Mouse (Mus musculus): ENCODE data around the gene Ube2n. TPM values are rescaled to one million over a fixed set of nuclear protein-coding genes. Genes with fewer than 3 reads are reported as not detected.

Ube2n gene
- polyA plus RNA-seq, 1 experiment, result 17.5 TPM

- TF ChIP-seq CTCF (IDR thresholded peaks at IDR 0.05; ENCODE audit: extremely low read depth, insufficient read length, insufficient replicate concordance, low read depth, low read length), result no peak
- TF ChIP-seq POLR2A (IDR thresholded peaks at IDR 0.05; ENCODE audit: low read depth, low read length), result no peak
- 31% methylated on average over 6 of the region's 6 CpGs for WGBS
- Histone ChIP-seq H3K36me3 (ENCODE audit: control insufficient read depth, insufficient read depth, low read length) (no peaks in the 10 kb centered on the region), H3K27me3 (ENCODE audit: control insufficient read depth, insufficient read depth, low read length) (no peaks in the 10 kb centered on the region), H3K4me1 (ENCODE audit: control insufficient read depth, insufficient read depth, insufficient read length, low read length) (0 out of 2 replicates have a peak, but pooled peaks cover 3% of the 10 kb centered on the region), H3K27ac (ENCODE audit: insufficient read depth, low read depth, low read length) (no peak overlapping the region), H3K4me3 (ENCODE audit: low read depth, low read length) (no peak overlapping the region)
Measured at GRCm38 (mm10) chr10:95525037-95525675, 10.2 kb downstream of the Ube2n start.

- TF ChIP-seq CTCF (IDR thresholded peaks at IDR 0.05; ENCODE audit: extremely low read depth, insufficient read length, insufficient replicate concordance, low read depth, low read length), result no peak
- no peak for TF ChIP-seq POLR2A (IDR thresholded peaks at IDR 0.05; ENCODE audit: low read depth, low read length)
- H3K36me3 ChIP-seq (ENCODE audit: control insufficient read depth, insufficient read depth, low read length), result no peaks in the 10 kb centered on the region
- no peak overlapping the region for H3K27ac ChIP-seq (ENCODE audit: insufficient read depth, low read depth, low read length)
- no peaks in the 10 kb centered on the region for H3K27me3 ChIP-seq (ENCODE audit: control insufficient read depth, insufficient read depth, low read length)
- WGBS, result 88% methylated on average over 5 of the region's 5 CpGs
- H3K4me1 ChIP-seq (ENCODE audit: control insufficient read depth, insufficient read depth, insufficient read length, low read length), result peaks cover 6% of the 10 kb centered on the region; the same call in 1 of the 2 replicates
- H3K4me3 ChIP-seq (ENCODE audit: low read depth, low read length), result no peak overlapping the region
Measured at GRCm38 (mm10) chr10:95525871-95526270, 10.9 kb downstream of the Ube2n start.

- TF ChIP-seq POLR2A (IDR thresholded peaks at IDR 0.05; ENCODE audit: low read depth, low read length) (no peak), CTCF (IDR thresholded peaks at IDR 0.05; ENCODE audit: extremely low read depth, insufficient read length, insufficient replicate concordance, low read depth, low read length) (no peak)
- H3K36me3 ChIP-seq (ENCODE audit: control insufficient read depth, insufficient read depth, low read length), result no peaks in the 10 kb centered on the region
- no peak overlapping the region for H3K27ac ChIP-seq (ENCODE audit: insufficient read depth, low read depth, low read length)
- peaks cover 6% of the 10 kb centered on the region; the same call in 1 of the 2 replicates for H3K4me1 ChIP-seq (ENCODE audit: control insufficient read depth, insufficient read depth, insufficient read length, low read length)
- WGBS, result 57% methylated on average over 5 of the region's 5 CpGs
- H3K27me3 ChIP-seq (ENCODE audit: control insufficient read depth, insufficient read depth, low read length), result no peaks in the 10 kb centered on the region
- no peak overlapping the region for H3K4me3 ChIP-seq (ENCODE audit: low read depth, low read length)
Measured at GRCm38 (mm10) chr10:95526495-95527122, 11.7 kb downstream of the Ube2n start.

GRCm38 (mm10) chr10:95530551-95531121 lies 15.7 kb downstream of the Ube2n start:
- peaks cover 10% of the 10 kb centered on the region; the same call in 1 of the 2 replicates for H3K4me1 ChIP-seq (ENCODE audit: control insufficient read depth, insufficient read depth, insufficient read length, low read length)
- TF ChIP-seq POLR2A (IDR thresholded peaks at IDR 0.05; ENCODE audit: low read depth, low read length), result no peak
- WGBS, result 63% methylated on average over 2 of the region's 2 CpGs
- no peak overlapping the region for H3K27ac ChIP-seq (ENCODE audit: insufficient read depth, low read depth, low read length)
- H3K27me3 ChIP-seq (ENCODE audit: control insufficient read depth, insufficient read depth, low read length), result no peaks in the 10 kb centered on the region
- no peak overlapping the region for H3K4me3 ChIP-seq (ENCODE audit: low read depth, low read length)
- no peaks in the 10 kb centered on the region for H3K36me3 ChIP-seq (ENCODE audit: control insufficient read depth, insufficient read depth, low read length)

- Histone ChIP-seq H3K4me3 (ENCODE audit: low read depth, low read length) (no peak overlapping the region), H3K27me3 (ENCODE audit: control insufficient read depth, insufficient read depth, low read length) (no peaks in the 10 kb centered on the region), H3K4me1 (ENCODE audit: control insufficient read depth, insufficient read depth, insufficient read length, low read length) (peaks cover 10% of the 10 kb centered on the region; the same call in 1 of the 2 replicates), H3K27ac (ENCODE audit: insufficient read depth, low read depth, low read length) (no peak overlapping the region), H3K36me3 (ENCODE audit: control insufficient read depth, insufficient read depth, low read length) (no peaks in the 10 kb centered on the region)
- no peak for TF ChIP-seq CTCF (IDR thresholded peaks at IDR 0.05; ENCODE audit: extremely low read depth, insufficient read length, insufficient replicate concordance, low read depth, low read length)
- TF ChIP-seq POLR2A (IDR thresholded peaks at IDR 0.05; ENCODE audit: low read depth, low read length), result no peak
- WGBS, result 88% methylated on average over 5 of the region's 5 CpGs
Measured at GRCm38 (mm10) chr10:95532916-95533315, 18.0 kb downstream of the Ube2n start.

- no peak overlapping the region for H3K27ac ChIP-seq (ENCODE audit: insufficient read depth, low read depth, low read length)
- whole genome bisulfite sequencing, result 83% methylated on average over 7 of the region's 7 CpGs
- no peaks in the 10 kb centered on the region for H3K36me3 ChIP-seq (ENCODE audit: control insufficient read depth, insufficient read depth, low read length)
- TF ChIP-seq POLR2A (IDR thresholded peaks at IDR 0.05; ENCODE audit: low read depth, low read length), result no peak
- no peak for TF ChIP-seq CTCF (IDR thresholded peaks at IDR 0.05; ENCODE audit: extremely low read depth, insufficient read length, insufficient replicate concordance, low read depth, low read length)
- no peak overlapping the region for H3K4me3 ChIP-seq (ENCODE audit: low read depth, low read length)
- no peaks in the 10 kb centered on the region for H3K27me3 ChIP-seq (ENCODE audit: control insufficient read depth, insufficient read depth, low read length)
- peaks cover 10% of the 10 kb centered on the region; the same call in 1 of the 2 replicates for H3K4me1 ChIP-seq (ENCODE audit: control insufficient read depth, insufficient read depth, insufficient read length, low read length)
Measured at GRCm38 (mm10) chr10:95533382-95533781, 18.4 kb downstream of the Ube2n start.

All from small intestine, adult 2 months (tissue).